Mouse (Mus musculus): Measurements from ENCODE around the gene Mxi1. TPM values are rescaled to one million over a fixed set of nuclear protein-coding genes. Genes with fewer than 3 reads are reported as not detected.
A peak's percentile ranks its signal among the peaks of the same experiment; 100 is the strongest.
"Not testable (repeated sequence)": the region's sequence is repeated elsewhere in the genome, so short reads cannot be mapped to it uniquely, and the experiment has no call there.

Gene Mxi1
- polyA plus RNA-seq, 1 experiment: 41.7 TPM

DNA sequence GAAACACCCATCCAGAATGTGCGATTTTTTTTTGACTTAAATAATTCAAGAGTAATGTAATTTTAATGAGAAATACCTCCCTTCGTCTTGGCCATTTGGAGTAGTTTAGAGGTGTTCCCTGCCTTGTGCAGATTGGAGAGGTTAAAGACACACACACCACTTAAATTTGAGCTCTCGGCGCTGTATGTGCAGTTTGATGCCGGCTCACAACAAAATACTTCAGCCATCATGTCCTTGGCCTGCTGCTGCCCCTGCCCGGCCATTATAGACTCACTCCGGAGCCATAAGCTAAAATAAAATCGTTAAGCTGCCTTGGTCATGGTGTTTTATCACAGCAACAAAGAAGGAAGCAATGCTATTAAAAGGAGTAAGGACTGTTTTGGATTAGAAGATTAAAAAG, 81.1 kb downstream of the Mxi1 start:
- Histone ChIP-seq H3K4me1 (ENCODE audit: control insufficient read depth, insufficient read depth, low read length) (peaks cover 10% of the 10 kb centered on the region), H3K27ac (ENCODE audit: insufficient read depth, low read depth, low read length) (no peak overlapping the region), H3K4me3 (ENCODE audit: insufficient read depth, low read depth, low read length) (peak overlapping the region; percentile 63), H3K27me3 (replicated peaks; ENCODE audit: control insufficient read depth, insufficient read depth, low read length) (no peaks in the 10 kb centered on the region), H3K36me3 (ENCODE audit: control insufficient read depth, insufficient read depth, low read length) (peaks cover 3% of the 10 kb centered on the region; the same call in 1 of the 2 replicates)
- 31% methylated on average over 8 of the region's 8 CpGs for WGBS
- TF ChIP-seq CTCF (conservative IDR thresholded peaks at IDR 0.05; ENCODE audit: insufficient read depth, insufficient read length, low read depth, low read length): no peak
- DNase-seq: no peak

DNA sequence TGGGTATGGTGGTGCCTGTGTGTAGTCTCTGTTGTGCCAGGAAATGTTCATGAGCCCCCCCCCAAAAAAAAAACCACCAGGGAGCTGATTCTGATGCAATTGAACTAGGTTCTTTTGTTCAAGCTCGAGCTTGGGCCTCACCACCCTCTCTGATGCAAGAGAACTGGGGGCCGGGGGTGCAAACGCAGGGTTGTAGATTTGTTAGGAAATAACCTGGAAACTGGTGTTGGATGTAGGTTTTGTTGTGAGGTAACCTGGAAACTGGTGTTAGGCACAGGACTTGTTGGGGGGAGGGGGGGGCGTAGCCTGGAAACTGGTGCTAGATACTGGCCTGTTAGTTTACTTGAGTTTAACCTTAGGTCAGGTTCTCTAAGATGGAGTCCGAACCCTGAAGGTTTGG, 81.5 kb downstream of the Mxi1 start:
- WGBS: 80% methylated on average over 5 of the region's 5 CpGs
- Histone ChIP-seq H3K27ac (ENCODE audit: insufficient read depth, low read depth, low read length) (no peak overlapping the region), H3K27me3 (replicated peaks; ENCODE audit: control insufficient read depth, insufficient read depth, low read length) (no peaks in the 10 kb centered on the region), H3K4me3 (ENCODE audit: insufficient read depth, low read depth, low read length) (no peak overlapping the region), H3K36me3 (ENCODE audit: control insufficient read depth, insufficient read depth, low read length) (peaks cover 3% of the 10 kb centered on the region; the same call in 1 of the 2 replicates), H3K4me1 (ENCODE audit: control insufficient read depth, insufficient read depth, low read length) (peaks cover 9% of the 10 kb centered on the region)
- TF ChIP-seq POLR2A (IDR thresholded peaks at IDR 0.05; ENCODE audit: low read depth, low read length) (no peak), CTCF (conservative IDR thresholded peaks at IDR 0.05; ENCODE audit: insufficient read depth, insufficient read length, low read depth, low read length) (no peak)
- DNase-seq: no peak

- H3K4me3 ChIP-seq (ENCODE audit: insufficient read depth, low read depth, low read length): no peak overlapping the region
- H3K36me3 ChIP-seq (ENCODE audit: control insufficient read depth, insufficient read depth, low read length): peaks cover under 1% of the 10 kb centered on the region; the same call in 1 of the 2 replicates
- TF ChIP-seq POLR2A (IDR thresholded peaks at IDR 0.05; ENCODE audit: low read depth, low read length) (no peak), CTCF (conservative IDR thresholded peaks at IDR 0.05; ENCODE audit: insufficient read depth, insufficient read length, low read depth, low read length) (no peak)
- no peak for DNase-seq
- WGBS: 45% methylated on average over 8 of the region's 8 CpGs
- H3K27me3 ChIP-seq (replicated peaks; ENCODE audit: control insufficient read depth, insufficient read depth, low read length): no peaks in the 10 kb centered on the region
- no peak overlapping the region for H3K27ac ChIP-seq (ENCODE audit: insufficient read depth, low read depth, low read length)
- H3K4me1 ChIP-seq (ENCODE audit: control insufficient read depth, insufficient read depth, low read length): peaks cover 9% of the 10 kb centered on the region
Measured at GRCm38 (mm10) chr19:53392781-53393343, 82.5 kb downstream of the Mxi1 start.

DNA sequence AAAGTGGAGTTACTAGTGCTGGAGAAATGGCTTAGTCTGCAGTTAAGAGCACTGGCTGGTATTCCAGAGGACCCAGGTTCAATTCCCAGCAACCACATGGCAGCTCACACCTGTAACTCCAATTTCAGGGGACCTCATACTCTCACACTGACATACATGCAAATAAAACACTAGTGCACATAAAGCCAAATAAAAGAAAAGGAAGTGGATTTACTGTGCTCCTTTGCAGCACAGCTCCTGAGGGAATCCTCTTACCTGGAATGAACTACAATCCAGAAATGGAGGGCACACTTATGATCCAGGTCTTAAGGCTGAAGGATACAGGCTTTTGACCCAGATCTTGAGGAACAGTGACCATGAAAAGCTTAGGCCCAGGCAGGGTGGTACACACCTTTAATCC, 83.3 kb downstream of the Mxi1 start:
- no peak for DNase-seq
- no peaks in the 10 kb centered on the region for H3K27me3 ChIP-seq (replicated peaks; ENCODE audit: control insufficient read depth, insufficient read depth, low read length)
- no peak overlapping the region for H3K4me3 ChIP-seq (ENCODE audit: insufficient read depth, low read depth, low read length)
- peaks cover 9% of the 10 kb centered on the region for H3K4me1 ChIP-seq (ENCODE audit: control insufficient read depth, insufficient read depth, low read length)
- TF ChIP-seq POLR2A (IDR thresholded peaks at IDR 0.05; ENCODE audit: low read depth, low read length): no peak
- no peak for TF ChIP-seq CTCF (conservative IDR thresholded peaks at IDR 0.05; ENCODE audit: insufficient read depth, insufficient read length, low read depth, low read length)
- no peak overlapping the region for H3K27ac ChIP-seq (ENCODE audit: insufficient read depth, low read depth, low read length)
- no peaks in the 10 kb centered on the region for H3K36me3 ChIP-seq (ENCODE audit: control insufficient read depth, insufficient read depth, low read length)

- WGBS: 9% methylated on average over 7 of the region's 7 CpGs
- no peaks in the 10 kb centered on the region for H3K36me3 ChIP-seq (ENCODE audit: control insufficient read depth, insufficient read depth, low read length)
Measured at GRCm38 (mm10) chr19:53394552-53394951, 84.2 kb downstream of the Mxi1 start.

DNA sequence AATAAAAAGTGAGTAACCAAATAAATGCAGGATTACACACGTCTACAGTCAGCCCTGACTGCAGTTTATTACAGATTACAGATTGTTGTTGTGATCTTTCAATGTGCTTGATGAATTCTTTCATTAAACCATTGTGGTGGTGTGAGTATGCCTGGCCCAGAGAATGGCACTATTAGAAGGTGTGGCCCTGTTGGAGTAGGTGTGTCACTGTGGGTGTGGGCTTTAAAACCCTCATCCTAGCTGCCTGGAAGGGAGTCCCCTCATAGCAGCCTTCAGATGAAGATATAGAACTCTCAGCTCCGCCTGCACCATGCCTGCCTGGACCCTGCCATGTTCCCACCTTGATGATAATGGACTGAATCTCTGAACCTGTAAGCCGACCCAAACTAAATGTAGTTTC, 84.6 kb downstream of the Mxi1 start:
- H3K4me3 ChIP-seq (ENCODE audit: insufficient read depth, low read depth, low read length); H3K27me3 ChIP-seq (replicated peaks; ENCODE audit: control insufficient read depth, insufficient read depth, low read length); H3K27ac ChIP-seq (ENCODE audit: insufficient read depth, low read depth, low read length); H3K36me3 ChIP-seq (ENCODE audit: control insufficient read depth, insufficient read depth, low read length); H3K4me1 ChIP-seq (ENCODE audit: control insufficient read depth, insufficient read depth, low read length); DNase-seq: not testable (repeated sequence)
- WGBS: 59% methylated on average over 3 of the region's 3 CpGs

More at GRCm38 (mm10) chr19:53394552-53394951, 84.2 kb downstream of the Mxi1 start:
- no peak for TF ChIP-seq POLR2A (IDR thresholded peaks at IDR 0.05; ENCODE audit: low read depth, low read length)
- TF ChIP-seq CTCF (conservative IDR thresholded peaks at IDR 0.05; ENCODE audit: insufficient read depth, insufficient read length, low read depth, low read length): no peak
- peak; percentile 79 for DNase-seq
- H3K4me1 ChIP-seq (ENCODE audit: control insufficient read depth, insufficient read depth, low read length): peaks cover 5% of the 10 kb centered on the region
- H3K27me3 ChIP-seq (replicated peaks; ENCODE audit: control insufficient read depth, insufficient read depth, low read length): no peaks in the 10 kb centered on the region
- no peak overlapping the region for H3K4me3 ChIP-seq (ENCODE audit: insufficient read depth, low read depth, low read length)
- no peak overlapping the region for H3K27ac ChIP-seq (ENCODE audit: insufficient read depth, low read depth, low read length)

DNA sequence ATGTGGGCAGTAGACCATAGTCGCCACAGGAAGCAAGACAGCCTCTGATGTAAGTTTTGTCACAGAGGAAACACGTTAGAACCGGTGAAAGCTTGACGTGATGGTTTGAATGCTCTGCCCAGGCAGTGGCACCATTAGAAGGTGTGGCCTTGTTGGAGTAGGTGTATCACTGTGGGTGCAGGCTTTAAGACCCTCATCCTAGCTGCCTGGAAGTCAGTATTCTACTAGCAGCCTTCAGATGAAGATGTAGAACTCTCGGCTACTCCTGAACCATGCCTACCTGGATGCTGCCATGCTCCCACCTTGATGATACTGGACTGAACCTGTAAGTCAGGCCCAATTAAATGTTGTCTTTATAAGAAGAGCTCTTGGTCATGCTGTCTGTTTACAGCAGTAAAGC, 85.5 kb downstream of the Mxi1 start:
- not testable (repeated sequence) for DNase-seq; H3K4me1 ChIP-seq (ENCODE audit: control insufficient read depth, insufficient read depth, low read length); H3K4me3 ChIP-seq (ENCODE audit: insufficient read depth, low read depth, low read length); H3K27me3 ChIP-seq (replicated peaks; ENCODE audit: control insufficient read depth, insufficient read depth, low read length); H3K27ac ChIP-seq (ENCODE audit: insufficient read depth, low read depth, low read length); H3K36me3 ChIP-seq (ENCODE audit: control insufficient read depth, insufficient read depth, low read length)
- WGBS: 56% methylated on average over 5 of the region's 5 CpGs

Data from kidney, adult 2 months (tissue).